Mouse (Mus musculus) lung, postnatal 4 days (tissue): ENCODE measurements around the gene Sufu.

Experiments
- DNase-seq, 2 experiments: peaks; one replicate each; pipeline ENCODE4 v3.0.0; 2021

Sufu gene

DNA sequence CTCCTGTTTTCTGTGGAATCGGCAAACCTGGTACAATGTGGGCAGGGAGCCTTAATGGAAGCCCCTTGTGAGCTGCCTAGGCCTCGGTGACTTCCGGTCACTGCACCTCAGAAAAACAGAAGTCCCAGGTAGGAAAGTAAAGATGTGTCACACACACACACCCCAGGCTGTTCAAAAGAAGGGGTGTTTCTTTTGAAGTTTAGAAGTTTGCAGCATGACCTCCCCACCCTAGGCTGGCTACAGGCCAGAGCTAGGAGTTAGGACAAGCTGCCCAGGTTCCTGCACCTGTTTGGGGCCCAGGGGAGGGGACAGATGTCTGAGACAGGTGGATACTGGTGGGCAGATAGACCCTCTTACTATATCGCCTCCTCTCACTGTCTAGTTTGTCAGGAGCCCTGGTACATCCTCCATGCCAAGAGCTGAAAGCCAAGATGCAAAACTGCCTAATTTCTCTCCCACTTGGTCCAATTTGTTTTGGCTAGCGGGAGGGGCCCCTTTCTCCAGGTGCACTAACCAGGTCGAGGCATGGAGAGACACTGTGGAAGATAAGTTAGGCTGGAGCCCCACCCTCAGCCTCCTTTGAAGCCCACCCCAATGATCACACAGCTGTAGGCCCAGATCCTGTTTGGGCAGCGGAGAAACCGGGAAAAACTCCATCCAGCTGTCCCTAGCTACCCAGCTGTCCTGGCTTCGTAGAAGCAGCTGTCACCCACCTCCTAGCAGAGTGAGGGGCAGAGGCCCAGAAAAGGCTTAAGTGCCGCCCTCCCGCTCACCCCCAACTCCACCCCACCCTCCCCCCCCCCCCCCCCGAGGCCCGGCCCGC lies 121.0 kb downstream of the Sufu start:
- peak; percentile 36 to 76 for DNase-seq

DNA sequence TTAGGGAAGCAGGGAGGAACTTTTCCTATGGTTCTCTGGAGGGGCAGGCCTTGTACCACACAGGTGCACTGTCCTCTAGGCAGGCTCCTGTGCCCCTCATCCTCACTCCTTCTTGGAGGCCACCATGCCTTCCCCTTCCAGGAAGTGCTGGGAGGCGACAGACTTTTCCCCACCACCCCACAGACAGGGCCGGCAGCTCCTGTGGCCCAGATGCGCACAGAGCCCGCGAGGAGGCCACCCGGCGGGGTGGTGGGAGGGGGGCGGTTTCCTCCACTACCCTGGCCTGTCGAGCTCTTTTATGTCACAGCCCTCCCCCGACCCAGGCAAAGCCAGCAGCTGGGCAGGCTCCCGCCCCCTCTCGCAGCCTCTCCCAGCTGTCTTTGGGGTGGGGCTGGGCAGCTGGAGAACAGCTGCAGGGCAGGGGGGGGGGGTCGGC lies 121.7 kb downstream of the Sufu start:
- peak; percentile 77 to 90 for DNase-seq

DNA sequence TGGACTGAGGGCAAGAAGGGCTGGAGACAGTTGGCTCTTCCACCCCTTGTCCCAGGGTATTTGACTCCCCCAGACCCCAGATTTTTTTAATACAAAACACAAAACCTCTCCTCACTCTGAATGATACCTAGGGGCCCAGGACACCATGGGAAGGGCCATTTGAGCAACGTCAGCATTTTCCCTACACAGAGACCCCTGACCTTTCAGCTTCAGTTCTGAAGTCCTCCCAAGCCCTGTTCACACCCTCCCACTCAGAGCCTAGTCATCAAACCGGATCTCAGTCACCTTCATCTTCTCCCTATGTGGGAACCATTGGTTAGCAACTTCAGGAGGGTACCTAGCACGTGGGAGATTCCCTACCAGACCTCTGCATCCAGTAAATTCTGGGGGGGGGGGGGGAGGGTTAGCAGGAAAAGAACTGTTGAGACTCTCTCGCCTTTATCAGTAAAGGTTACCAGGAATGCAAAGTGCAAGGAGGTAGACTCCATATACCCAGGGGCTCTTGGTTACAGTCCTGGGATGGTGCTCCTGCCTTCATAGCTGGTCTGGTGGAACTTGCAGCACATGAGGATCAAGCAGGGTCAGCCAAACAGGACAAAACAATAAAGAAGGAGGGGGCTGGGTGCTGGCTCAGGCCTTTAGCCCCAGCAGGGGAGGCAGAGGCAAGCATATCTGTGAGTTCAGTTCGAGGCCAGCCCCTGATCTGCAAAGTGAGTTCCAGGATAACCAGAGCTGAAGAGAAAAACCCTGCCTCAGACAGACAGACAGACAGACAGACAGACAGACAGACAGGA lies 122.3 kb downstream of the Sufu start:
- peak in 1 of 2 experiments; percentile 8 for DNase-seq

DNA sequence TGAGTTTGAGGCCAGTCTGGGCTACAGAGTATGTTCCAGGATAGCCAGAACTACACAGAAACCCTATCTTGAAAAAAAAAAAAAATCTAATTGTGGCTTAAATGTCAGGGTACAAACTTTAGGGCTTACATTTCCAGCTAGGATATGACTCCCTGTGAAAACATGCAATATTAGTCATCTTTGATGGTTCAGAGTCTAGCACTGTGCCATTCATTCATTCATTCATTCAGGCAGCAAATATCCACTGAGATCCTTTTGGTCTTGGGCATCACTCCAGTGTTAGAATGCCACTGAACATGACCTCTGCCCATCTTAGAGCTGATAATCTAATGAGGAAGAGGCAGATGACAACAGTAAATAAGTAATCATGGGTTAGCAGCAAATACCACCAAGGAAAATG lies 125.0 kb downstream of the Sufu start:
- no peak for DNase-seq

DNA sequence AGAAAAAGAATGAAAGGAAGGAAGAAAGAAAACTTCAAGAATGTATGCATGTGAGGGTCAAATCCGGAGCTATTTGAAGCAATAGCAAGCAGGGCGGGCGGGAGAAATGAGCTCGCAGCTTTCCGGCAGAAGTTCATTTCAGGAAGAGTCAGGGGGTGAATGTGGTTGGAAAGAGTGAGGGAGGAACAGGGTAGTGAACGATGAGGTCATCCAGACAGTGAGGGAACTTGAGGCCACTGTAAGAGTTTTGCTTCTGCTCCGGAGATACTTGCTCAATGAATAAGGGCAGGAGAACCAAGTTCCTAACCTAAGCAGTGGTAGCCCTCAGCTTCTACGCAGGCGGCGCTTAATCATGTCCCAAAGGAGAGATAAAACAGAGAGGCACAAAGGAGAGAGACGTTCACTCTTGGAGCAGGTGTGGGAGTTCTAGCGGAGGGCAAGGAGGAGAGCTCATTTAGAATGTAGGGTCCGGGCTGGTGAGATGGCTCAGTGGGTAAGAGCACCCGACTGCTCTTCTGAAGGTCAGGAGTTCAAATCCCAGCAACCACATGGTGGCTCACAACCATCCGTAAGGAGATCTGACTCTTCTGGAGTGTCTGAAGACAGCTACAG lies 125.8 kb downstream of the Sufu start:
- peak in 1 of 2 experiments; percentile 49 for DNase-seq

DNA sequence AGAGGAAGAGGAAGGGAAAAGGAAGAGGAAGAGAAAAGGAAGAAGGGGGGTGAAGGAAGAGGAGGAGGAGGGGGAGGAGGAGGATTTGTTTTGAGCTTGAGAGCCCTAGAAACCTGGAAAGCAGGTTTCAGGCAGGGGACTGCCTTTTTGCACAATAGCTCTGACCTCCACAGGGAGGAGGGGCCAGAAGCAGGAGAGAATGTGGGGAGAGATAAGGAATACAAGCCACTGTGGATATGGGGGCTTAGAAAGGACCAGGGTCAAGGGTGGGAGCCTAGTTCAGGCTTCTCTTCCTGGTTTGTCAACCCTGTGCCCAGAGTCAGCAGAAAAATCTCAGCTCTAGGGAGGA lies 126.4 kb downstream of the Sufu start:
- peak in 1 of 2 experiments; percentile 36 for DNase-seq

DNA sequence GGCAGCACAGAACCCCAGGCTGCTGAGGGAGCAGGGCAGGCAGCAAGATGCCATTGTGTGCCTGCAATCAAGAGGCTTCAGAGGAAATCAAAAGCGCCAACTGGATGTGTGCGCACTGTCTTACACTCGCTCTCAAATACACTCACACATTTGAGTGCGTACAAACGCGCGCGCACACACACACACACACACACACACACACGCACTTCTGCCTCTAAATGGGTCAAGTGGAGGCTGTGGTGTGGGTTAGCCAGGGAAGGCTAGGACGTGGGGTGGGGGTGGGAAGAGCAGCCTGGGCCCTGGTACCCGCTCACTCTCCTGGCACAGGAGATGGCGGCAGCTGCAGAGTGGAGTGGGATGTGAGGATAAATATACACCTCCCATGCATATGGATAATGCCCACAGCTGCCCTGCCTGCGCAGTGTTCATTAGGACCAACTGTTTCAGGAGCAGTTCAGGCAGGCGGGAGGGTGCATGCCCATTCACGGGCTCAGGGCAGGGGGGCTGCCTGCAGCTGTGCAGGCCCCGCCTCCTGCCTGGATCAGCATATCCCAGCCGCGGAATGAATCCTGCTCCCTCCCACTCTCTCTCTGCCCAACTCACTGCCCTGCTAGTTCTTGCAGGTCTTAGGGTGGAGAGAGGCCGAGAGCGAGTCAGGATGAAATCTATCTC lies 126.9 kb downstream of the Sufu start:
- DNase-seq = peak; percentile 72 to 87

DNA sequence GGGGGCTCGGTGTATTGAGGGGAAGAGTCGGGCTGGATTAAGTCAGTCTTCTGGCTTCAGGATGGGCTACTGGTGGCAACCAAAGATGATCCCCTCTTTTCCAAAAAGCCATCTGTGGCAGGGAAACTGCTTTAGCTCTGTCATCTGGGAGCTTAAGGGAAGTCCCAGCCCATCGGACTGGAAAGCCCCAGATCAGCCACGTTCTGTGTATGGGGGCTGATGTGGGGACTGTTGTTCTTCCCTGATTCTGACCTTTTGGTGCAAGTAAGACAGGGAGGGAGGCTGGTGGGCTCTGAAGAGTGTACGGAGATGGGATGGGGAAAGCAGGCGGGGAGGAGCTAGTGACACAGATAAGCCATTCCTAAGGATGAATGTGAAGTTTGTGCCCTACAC lies 127.5 kb downstream of the Sufu start:
- no peak for DNase-seq

DNA sequence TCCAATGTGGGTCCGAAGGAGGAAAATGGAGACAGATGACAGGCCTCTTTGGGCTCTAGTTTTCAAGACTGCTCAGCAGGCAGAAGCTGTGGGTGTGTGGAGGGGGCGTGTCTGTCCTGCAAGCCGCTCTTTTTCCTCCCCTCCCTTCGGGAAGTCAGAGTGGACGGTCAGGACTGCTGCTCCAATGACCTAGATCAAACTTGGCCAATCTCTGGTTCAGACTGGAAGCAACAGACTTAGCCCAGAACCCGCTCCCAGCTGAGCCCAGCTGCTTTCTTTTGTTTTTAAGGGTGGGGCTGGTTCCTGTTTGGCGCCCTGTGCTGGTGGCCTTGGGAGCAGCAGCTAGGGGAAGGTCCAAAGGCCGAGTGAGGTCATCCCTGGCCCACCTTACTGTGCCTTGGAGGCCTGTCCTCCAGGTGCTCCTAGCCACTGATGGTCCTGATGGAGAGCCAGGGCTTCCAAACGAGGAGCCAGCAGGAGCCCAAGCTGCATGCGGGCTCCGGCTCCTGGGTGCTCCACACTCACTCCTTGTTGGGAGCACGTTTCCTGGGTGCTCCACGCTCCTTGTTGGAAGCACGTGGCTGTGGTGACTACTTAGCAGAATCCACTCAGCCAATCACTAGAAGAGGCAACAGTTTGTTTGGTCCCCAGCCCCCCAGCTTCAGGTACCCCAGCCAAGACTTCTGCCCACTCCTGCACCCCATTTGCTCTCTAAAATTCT lies 128.1 kb downstream of the Sufu start:
- peak; percentile 82 to 90 for DNase-seq

DNA sequence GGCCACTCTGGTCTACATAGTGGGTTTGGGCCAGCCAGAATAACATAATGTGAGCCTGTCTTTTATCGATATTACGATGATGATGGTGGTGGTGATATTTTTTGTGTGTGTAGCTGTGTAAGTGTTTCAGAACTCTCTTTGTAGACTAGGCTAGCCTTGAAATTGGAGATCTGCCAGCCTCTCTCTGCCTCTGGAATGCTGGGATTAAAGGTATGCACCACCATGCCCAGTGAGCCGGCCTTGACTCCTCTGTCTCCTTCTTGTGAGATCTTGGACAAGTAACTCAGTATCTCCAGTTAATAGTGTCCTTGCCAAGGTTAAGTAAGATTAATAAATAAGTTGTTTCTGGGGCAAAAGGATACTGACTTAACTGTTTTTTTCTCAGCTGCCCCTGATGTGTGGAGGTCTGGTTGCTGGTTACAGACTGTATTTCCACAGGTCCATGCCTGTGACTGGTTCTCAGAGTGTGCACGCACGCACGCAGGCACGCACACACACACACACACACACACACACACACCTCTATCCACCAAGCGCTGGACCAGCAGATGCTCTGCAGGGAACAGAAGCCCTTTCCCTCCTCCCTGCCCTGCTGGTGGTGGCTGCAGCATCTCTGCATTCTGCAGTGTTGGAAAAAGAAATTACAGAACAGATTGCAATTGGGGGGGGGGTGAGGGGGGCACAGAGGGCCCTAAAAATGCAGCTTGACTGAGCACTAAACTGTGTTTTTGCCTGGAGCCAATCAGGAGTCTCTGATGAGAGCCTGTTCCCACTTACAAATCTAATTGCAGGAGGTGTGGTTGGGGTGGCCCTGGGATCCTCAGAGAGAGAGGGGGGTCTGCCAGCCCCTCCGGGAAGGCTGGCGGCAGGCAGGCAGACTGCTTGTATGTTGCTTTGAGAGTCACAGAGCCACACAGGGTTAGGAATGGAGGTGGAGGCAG lies 129.3 kb downstream of the Sufu start:
- peak in 1 of 2 experiments; percentile 26 for DNase-seq

DNA sequence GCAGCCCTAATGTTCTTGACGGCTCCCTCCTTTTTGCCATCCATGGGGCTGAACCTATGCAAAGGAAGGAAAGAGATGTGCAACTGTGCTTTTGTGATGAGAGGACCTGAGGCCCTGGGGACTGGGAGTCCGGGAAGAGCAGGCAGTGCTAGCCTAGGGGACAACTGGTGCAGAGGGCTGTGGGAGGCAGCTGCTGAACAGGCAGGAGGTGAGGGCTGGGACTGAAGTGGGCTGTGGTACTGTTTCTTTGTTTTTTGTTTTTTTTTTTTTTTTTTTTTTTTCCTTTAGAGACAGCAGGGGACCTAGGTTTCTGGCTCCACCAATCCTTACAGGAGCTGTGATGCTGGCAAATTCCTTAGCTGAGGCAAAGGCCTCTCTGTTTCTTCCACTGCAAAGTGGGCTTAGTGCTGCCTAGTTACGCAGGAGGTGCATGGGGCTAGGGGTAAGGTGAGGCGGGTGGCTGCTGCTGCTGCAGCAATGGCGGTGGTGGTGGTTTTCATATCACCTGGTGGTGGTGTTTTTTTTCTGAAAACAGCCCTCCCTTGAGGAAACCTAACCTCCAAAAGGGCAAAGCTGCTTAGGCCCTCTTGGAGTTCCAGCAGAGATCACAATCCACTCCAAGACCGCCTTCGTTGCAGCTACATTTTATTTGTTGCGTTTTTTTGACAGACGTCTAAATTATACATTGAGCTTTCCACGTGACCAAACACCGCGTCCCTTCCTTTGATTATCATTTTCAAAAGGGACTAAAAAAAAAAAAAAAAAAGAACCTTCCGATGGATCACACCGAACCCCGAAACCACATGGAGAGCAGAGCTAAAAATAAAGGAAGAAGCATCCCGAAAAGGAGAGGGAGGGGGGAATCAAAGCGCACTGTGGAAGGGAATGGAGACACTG lies 131.2 kb downstream of the Sufu start:
- peak in 1 of 2 experiments; percentile 15 for DNase-seq

DNA sequence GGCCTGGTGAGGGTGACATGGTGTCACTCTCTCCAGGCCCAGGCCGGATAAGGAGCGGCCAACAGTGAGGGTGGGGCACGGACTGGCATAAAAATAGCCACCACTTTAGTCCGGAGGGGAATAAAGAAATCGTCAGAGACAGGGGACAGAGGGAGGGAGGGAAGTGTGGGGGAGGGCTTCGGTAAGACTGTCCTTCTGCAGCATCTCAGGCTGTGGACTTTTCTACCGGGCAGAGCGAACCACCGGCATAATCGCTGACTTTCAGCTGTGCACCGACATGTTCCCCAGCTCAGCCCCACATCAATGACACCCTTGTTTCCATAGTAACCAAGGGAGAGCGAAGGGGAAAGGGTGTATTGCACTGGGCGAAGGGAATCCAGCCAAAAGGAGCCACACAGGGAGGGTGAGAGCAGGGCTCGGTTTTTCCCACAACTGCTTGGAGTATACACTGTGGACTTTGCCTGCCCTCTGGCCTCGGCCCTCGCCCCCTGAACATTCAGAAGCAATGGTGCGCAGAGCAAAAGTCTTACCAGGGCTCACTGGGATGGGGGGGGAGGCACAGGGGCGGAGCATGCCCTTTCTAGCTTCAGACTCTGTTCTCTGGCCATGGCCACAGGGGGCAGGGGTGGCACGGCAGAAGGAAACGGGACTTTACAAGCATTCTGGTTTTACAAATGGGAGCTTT lies 132.0 kb downstream of the Sufu start:
- peak; percentile 81 to 85 for DNase-seq

DNA sequence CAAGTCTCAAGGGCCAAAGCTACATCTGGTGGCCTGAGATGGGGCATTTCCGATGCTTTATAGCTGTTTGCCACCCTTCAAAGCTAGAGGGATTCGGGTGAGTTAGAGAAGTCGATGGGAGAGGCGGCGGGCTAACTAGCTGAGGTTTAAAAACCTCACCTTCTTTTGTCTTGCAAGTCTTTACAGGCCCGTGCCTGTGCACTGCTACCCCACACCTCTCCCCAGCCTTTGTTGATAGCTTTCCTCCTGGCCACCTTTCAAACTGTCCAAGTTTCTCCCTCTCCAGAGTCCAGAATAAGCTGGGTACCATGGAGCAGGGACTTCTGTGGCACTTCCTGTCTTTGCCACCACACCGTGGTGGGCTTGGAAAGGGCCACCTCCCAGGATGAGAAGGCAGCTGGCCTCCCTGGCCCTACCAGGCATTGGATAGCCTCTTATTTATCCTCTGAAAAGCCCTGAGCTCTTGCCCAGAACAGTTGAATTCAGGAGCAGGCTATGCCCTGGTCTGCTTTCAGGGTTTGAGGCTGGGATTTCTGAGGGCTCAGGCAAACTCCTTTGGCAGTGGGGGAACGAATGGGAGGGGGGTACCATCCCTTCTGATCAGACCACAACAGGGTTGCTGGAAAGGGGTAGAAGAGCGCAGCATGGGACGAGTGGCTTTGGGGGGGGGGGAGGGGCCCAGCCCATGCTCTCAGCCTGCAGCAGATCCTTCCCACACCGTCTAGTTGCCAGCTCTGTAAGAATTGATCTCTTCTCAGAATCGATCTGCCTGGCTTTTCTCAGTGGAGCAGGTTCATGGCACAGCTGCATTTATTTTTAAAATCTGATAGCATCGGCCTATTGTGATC lies 133.1 kb downstream of the Sufu start:
- peak in 1 of 2 experiments; percentile 10 for DNase-seq

DNA sequence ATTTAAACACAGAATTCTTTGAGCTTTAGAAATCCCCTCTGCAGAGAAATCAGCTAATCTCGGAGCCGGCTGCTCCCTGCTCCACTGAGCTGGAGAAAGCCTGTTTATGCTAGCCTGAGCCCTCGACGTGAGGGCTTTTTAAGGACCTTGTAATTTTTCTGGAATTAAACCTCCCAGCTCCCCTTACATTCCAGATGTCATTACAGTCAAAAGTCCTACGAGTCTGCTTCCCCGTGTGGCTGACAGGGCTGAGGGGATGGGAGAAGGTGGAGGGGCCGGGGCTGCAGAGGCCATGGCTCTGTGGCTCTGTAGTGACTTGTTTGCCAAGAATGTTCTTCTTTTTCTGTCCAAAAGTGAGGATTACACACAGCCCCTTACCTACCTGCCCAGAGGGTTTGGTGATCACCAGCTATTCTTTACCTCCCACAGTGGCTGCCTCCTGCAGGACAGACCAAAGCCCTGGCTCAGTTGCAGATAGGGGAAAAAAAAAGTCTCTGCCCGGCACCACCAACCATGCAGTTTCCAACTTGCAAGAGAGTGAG lies 133.8 kb downstream of the Sufu start:
- peak in 1 of 2 experiments; percentile 26 for DNase-seq

DNA sequence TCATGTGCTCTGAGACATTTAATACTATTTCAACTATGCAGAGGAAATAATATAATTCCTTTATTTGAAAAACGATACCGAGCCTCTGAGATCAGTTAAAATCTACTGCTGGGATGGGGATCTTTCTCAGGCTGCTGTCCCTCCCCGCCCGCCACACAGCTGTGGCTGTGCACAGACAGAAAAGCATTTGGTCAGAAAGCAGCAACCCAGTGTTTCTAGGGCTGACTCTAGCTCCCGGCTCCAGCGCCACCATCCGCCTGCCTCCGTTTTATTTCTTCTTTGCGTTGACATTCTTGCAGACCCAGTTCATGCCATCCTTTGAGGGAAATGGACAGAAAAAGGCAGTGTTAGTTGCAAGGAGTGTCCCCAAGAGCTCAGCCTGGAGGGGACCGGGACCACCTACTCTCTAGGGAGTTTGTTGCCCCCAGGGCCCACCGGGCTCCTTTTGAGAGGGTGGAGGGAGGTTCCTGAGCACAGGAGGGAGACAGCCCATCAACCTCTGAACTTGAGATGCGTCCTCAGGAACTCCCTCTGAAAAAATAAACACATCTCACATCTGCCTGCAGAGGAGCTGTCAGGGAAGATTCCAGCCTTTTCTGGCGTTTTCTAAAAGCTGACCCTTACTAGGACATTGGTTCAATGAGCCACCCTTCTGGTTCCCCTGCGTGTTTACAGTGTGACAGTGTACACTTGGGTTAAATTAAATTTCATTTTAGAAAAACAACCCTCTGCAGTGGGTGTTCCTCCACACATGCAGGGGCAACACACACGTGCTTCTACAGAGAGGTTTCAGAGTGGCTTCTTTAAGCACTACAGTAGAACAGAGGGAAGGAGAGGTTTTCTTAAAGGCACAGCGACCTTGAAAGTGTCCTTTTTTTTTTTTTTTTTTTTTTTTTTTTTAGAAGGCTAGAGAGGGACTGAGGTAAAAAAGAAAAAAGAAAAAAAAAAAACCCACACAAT lies 134.7 kb downstream of the Sufu start:
- peak; percentile 53 to 59 for DNase-seq

DNA sequence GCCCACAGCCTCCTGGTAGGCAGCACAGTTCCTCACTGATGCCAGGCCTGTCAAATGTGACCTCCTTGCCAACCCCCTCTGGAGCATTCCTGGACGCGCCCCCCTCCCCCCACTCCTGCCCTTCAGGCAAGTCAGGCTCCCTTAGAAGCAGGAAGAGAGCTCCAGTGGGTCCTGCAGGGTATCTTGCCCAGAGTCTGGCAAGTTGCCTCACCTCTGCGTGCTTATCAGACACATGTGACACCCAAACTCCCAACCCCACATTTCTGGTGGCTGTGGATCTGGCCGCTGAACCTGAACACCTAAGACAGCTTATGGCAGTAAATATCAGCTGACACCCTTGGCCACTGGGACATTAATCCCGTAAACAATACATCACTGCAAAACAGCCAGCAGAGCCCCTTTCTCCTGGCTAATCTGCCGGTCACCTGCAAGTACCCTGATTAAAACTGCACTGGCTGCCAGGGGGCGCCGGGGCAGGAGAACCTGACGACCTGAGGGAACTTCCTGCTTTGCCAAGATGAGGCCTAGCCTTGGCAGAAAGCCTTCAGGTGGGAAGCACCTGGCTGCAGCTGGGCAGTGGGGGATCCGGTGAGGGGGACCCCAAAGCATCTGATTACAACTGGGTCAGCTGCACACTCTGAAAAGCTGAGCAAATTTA lies 135.5 kb downstream of the Sufu start:
- peak; percentile 51 to 74 for DNase-seq
